Mouse (Mus musculus) stomach, embryonic 16.5 days (tissue): ENCODE data around the gene Mical1. TPM values are rescaled to one million over a fixed set of nuclear protein-coding genes. Genes with fewer than 3 reads are reported as not detected.

ENCODE experiments used
- ATAC-seq: fragments of 200-750 bp; cut with Nextera tagmentation; 2 replicates; pipeline ENCODE4 v1.8.0; 2017; ENCODE audit warnings: moderate number of reproducible peaks, moderate TSS enrichment; ENCODE audit not compliant: insufficient read depth, low FRiP score
- H3K27ac ChIP-seq: fragments of 300-500 bp; sonication (generic); 2 replicates; pipeline ENCODE4 v1.5.1; 2014; ENCODE audit warnings: low read length
- H3K27me3 ChIP-seq: fragments of 300-500 bp; sonication (generic); 2 replicates; pipeline ENCODE4 v1.6.1; 2014; ENCODE audit warnings: low read length, control low read depth, mixed read lengths; ENCODE audit not compliant: control insufficient read depth, insufficient read depth
- H3K36me3 ChIP-seq: fragments of 300-500 bp; sonication (generic); 2 replicates; pipeline ENCODE4 v1.6.1; 2014; ENCODE audit warnings: low read length; ENCODE audit not compliant: control insufficient read depth, insufficient read depth
- H3K4me1 ChIP-seq: fragments of 300-500 bp; sonication (generic); 2 replicates; pipeline ENCODE4 v1.6.1; 2014; ENCODE audit warnings: low read length, control low read depth, mixed read lengths; ENCODE audit not compliant: control insufficient read depth, insufficient read depth
- H3K4me2 ChIP-seq: fragments of 300-500 bp; sonication (generic); 2 replicates; pipeline ENCODE4 v1.6.1; 2014; ENCODE audit warnings: low read depth, low read length, mixed read lengths
- H3K4me3 ChIP-seq: fragments of 300-500 bp; sonication (generic); replicated peaks from 2 replicates; pipeline ENCODE4 v1.5.1; 2014; ENCODE audit warnings: mild to moderate bottlenecking, low read length
- H3K9ac ChIP-seq: fragments of 300-500 bp; sonication (generic); 2 replicates; pipeline ENCODE4 v1.6.1; 2014; ENCODE audit warnings: low read length
- H3K9me3 ChIP-seq: fragments of 300-500 bp; sonication (generic); replicated peaks from 2 replicates; pipeline ENCODE4 v1.6.1; 2016; ENCODE audit warnings: low read length, control low read depth; ENCODE audit not compliant: control insufficient read depth
- WGBS: fragments of 180-500 bp; shearing (Covaris S2); extraction: QIAGEN DNeasy Blood & Tissue Kit; methylation state at CpG from one replicate; pipeline ENCODE4 v1.1.7; 2014; 5-methylcytosine and 5-hydroxymethylcytosine counted together
- polyA plus RNA-seq: library from polyadenylated mRNA; unstranded; fragments of >200 nt; fragmentation: Nextera tagmentation; extraction: Ambion mirVana; gene quantifications from 2 replicates; pipeline ENCODE4 v1.2.1, GENCODE M21; 2015

Mical1 gene
- polyA plus RNA-seq, 1 experiment from 2014 or later = 35.7 TPM

GRCm38 (mm10) chr10:41451656-41452055 lies 24.5 kb upstream of the Mical1 start:
- Histone ChIP-seq H3K4me2 (no peak overlapping the region), H3K27ac (no peak overlapping the region)
- ATAC-seq = no peak

GRCm38 (mm10) chr10:41452791-41453190 lies 23.3 kb upstream of the Mical1 start:
- H3K27me3 ChIP-seq = no peaks in the 10 kb centered on the region
- H3K9ac ChIP-seq = no peak overlapping the region
- H3K9me3 ChIP-seq = no peaks in the 10 kb centered on the region
- peaks cover 5% of the 10 kb centered on the region; the same call in 1 of the 2 replicates for H3K36me3 ChIP-seq
- H3K4me3 ChIP-seq = no peak overlapping the region
- H3K27ac ChIP-seq = no peak overlapping the region
- no peak for ATAC-seq
- no peak overlapping the region for H3K4me2 ChIP-seq
- WGBS = 91% methylated on average over 3 of the region's 3 CpGs
- peaks cover 7% of the 10 kb centered on the region for H3K4me1 ChIP-seq

More at GRCm38 (mm10) chr10:41451656-41452055, 24.5 kb upstream of the Mical1 start:
- H3K9me3 ChIP-seq = no peaks in the 10 kb centered on the region
- 91% methylated on average over 9 of the region's 9 CpGs for WGBS
- H3K4me1 ChIP-seq = peaks cover 7% of the 10 kb centered on the region
- H3K9ac ChIP-seq = no peak overlapping the region
- H3K36me3 ChIP-seq = peaks cover 3% of the 10 kb centered on the region; the same call in 1 of the 2 replicates
- no peaks in the 10 kb centered on the region for H3K27me3 ChIP-seq
- no peak overlapping the region for H3K4me3 ChIP-seq

- Histone ChIP-seq H3K27ac (no peak overlapping the region), H3K9me3 (no peaks in the 10 kb centered on the region), H3K9ac (no peak overlapping the region), H3K4me1 (no peaks in the 10 kb centered on the region), H3K4me2 (no peak overlapping the region), H3K36me3 (peaks cover 5% of the 10 kb centered on the region; the same call in 1 of the 2 replicates), H3K4me3 (no peak overlapping the region), H3K27me3 (no peaks in the 10 kb centered on the region)
- no peak for ATAC-seq
- WGBS = 81% methylated on average over 4 of the region's 4 CpGs
These were observed 16.1 kb upstream of the Mical1 start for GRCm38 (mm10) chr10:41459990-41460389.

- no peak overlapping the region for H3K9ac ChIP-seq
- no peaks in the 10 kb centered on the region for H3K4me1 ChIP-seq
- no peak overlapping the region for H3K27ac ChIP-seq
- 20% methylated on average over 2 of the region's 2 CpGs for WGBS
- no peaks in the 10 kb centered on the region for H3K9me3 ChIP-seq
- ATAC-seq = no peak
- H3K4me2 ChIP-seq = no peak overlapping the region
- no peak overlapping the region for H3K4me3 ChIP-seq
- H3K36me3 ChIP-seq = peaks cover 5% of the 10 kb centered on the region; the same call in 1 of the 2 replicates
- H3K27me3 ChIP-seq = no peaks in the 10 kb centered on the region
These were observed 15.6 kb upstream of the Mical1 start for GRCm38 (mm10) chr10:41460501-41460900.

GRCm38 (mm10) chr10:41461057-41461722 lies 14.9 kb upstream of the Mical1 start:
- Histone ChIP-seq H3K27me3 (no peaks in the 10 kb centered on the region), H3K27ac (no peak overlapping the region), H3K4me3 (no peak overlapping the region), H3K9me3 (no peaks in the 10 kb centered on the region), H3K36me3 (peaks cover 5% of the 10 kb centered on the region; the same call in 1 of the 2 replicates), H3K4me2 (no peak overlapping the region), H3K9ac (no peak overlapping the region), H3K4me1 (no peaks in the 10 kb centered on the region)
- 85% methylated on average over 3 of the region's 3 CpGs for WGBS
- no peak for ATAC-seq

GRCm38 (mm10) chr10:41464401-41464955 lies 11.6 kb upstream of the Mical1 start:
- Histone ChIP-seq H3K9ac (no peak overlapping the region), H3K4me2 (no peak overlapping the region), H3K4me3 (no peak overlapping the region), H3K27me3 (no peaks in the 10 kb centered on the region), H3K9me3 (no peaks in the 10 kb centered on the region), H3K4me1 (no peaks in the 10 kb centered on the region), H3K36me3 (no peaks in the 10 kb centered on the region), H3K27ac (no peak overlapping the region)
- no peak for ATAC-seq
- 60% methylated on average over 15 of the region's 15 CpGs for WGBS

- no peaks in the 10 kb centered on the region for H3K27me3 ChIP-seq
- no peak overlapping the region for H3K4me3 ChIP-seq
- 43% methylated on average over 6 of the region's 6 CpGs for WGBS
- H3K9ac ChIP-seq = no peak overlapping the region
- no peaks in the 10 kb centered on the region for H3K36me3 ChIP-seq
- no peaks in the 10 kb centered on the region for H3K9me3 ChIP-seq
- H3K4me2 ChIP-seq = no peak overlapping the region
- H3K4me1 ChIP-seq = no peaks in the 10 kb centered on the region
- no peak overlapping the region for H3K27ac ChIP-seq
- no peak for ATAC-seq
These were observed 8.8 kb upstream of the Mical1 start for GRCm38 (mm10) chr10:41467325-41467724.

GRCm38 (mm10) chr10:41470693-41471092 lies 5.4 kb upstream of the Mical1 start:
- Histone ChIP-seq H3K27me3 (no peaks in the 10 kb centered on the region), H3K9me3 (no peaks in the 10 kb centered on the region), H3K4me3 (no peak overlapping the region), H3K4me1 (peaks cover 14% of the 10 kb centered on the region), H3K27ac (no peak overlapping the region), H3K9ac (no peak overlapping the region), H3K36me3 (no peaks in the 10 kb centered on the region), H3K4me2 (no peak overlapping the region)
- 68% methylated on average over 3 of the region's 3 CpGs for whole genome bisulfite sequencing
- ATAC-seq = no peak

- H3K36me3 ChIP-seq = no peaks in the 10 kb centered on the region
- no peaks in the 10 kb centered on the region for H3K9me3 ChIP-seq
- no peak overlapping the region for H3K4me3 ChIP-seq
- ATAC-seq = no peak
- no peak overlapping the region for H3K27ac ChIP-seq
- no peak overlapping the region for H3K9ac ChIP-seq
- no peak overlapping the region for H3K4me2 ChIP-seq
- H3K4me1 ChIP-seq = peaks cover 16% of the 10 kb centered on the region
- no peaks in the 10 kb centered on the region for H3K27me3 ChIP-seq
These were observed 3.6 kb upstream of the Mical1 start for GRCm38 (mm10) chr10:41472534-41472933.
